Mouse (Mus musculus): ENCODE results near the gene Col19a1. TPM values are rescaled to one million over a fixed set of nuclear protein-coding genes. Genes with fewer than 3 reads are reported as not detected.

Gene Col19a1
- polyA plus RNA-seq, 1 experiment from 2014 or later = 3.1 TPM

DNA sequence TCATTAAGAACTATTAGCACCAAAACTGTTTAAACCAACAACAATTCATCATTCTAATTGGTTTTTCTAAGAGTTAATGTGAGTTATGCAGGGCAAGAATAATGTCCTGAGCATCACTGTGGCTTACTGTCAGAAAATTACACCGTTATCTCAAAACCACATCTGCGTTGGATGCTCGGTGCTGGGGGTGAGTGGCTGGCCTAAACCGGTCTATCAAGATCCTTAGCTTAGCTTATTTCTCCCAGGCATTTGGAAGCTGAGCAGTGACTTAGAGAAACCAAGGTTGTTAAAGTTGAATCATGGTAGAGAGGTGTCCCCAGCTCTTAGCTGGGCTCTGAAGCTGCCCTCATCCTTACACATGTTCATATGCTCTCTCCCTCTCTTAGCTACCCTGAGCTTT, 276.4 kb downstream of the Col19a1 start:
- Histone ChIP-seq H3K9ac (ENCODE audit: low read depth, low read length) (no peak overlapping the region), H3K4me1 (ENCODE audit: control insufficient read depth, insufficient read depth, low read length) (no peaks in the 10 kb centered on the region), H3K27ac (replicated peaks; ENCODE audit: low read depth, low read length) (no peak overlapping the region), H3K4me3 (ENCODE audit: low read depth, low read length) (no peak overlapping the region), H3K9me3 (ENCODE audit: control insufficient read depth, low read length) (no peaks in the 10 kb centered on the region), H3K27me3 (replicated peaks; ENCODE audit: control insufficient read depth, insufficient read depth, low read length) (no peaks in the 10 kb centered on the region), H3K4me2 (ENCODE audit: low read depth, low read length) (no peak overlapping the region), H3K36me3 (ENCODE audit: control insufficient read depth, insufficient read depth, low read length) (no peaks in the 10 kb centered on the region)
- DNase-seq (ENCODE audit: low spot score) = peak; percentile 33
- ATAC-seq (ENCODE audit: low read depth) = no peak
- WGBS = 75% methylated on average over 4 of the region's 4 CpGs

DNA sequence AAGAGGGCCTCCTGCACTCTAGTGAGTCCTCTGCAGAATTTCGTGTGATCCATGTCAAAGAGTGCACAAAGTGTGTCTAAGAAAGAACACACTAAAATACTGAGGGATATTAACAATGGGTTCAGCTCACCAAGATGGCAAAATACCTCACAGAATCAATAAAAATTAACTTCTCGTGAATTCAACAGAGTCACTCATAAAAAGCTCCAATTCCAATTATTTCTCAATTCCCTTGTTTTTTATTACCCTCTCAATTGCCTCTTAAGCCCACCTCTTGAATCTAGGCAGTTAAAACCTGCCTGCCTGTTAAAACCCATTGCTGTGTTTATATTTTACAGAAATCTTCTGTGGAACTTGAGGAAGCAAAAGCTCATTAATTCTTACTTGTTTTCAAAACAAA, 277.1 kb downstream of the Col19a1 start:
- no peak overlapping the region for H3K27ac ChIP-seq (replicated peaks; ENCODE audit: low read depth, low read length)
- no peaks in the 10 kb centered on the region for H3K9me3 ChIP-seq (ENCODE audit: control insufficient read depth, low read length)
- no peaks in the 10 kb centered on the region for H3K36me3 ChIP-seq (ENCODE audit: control insufficient read depth, insufficient read depth, low read length)
- DNase-seq (ENCODE audit: low spot score) = no peak
- 72% methylated on average over 2 of the region's 2 CpGs for WGBS
- H3K9ac ChIP-seq (ENCODE audit: low read depth, low read length) = no peak overlapping the region
- no peak overlapping the region for H3K4me3 ChIP-seq (ENCODE audit: low read depth, low read length)
- ATAC-seq (ENCODE audit: low read depth) = no peak
- H3K4me1 ChIP-seq (ENCODE audit: control insufficient read depth, insufficient read depth, low read length) = no peaks in the 10 kb centered on the region
- no peak overlapping the region for H3K4me2 ChIP-seq (ENCODE audit: low read depth, low read length)
- no peaks in the 10 kb centered on the region for H3K27me3 ChIP-seq (replicated peaks; ENCODE audit: control insufficient read depth, insufficient read depth, low read length)

DNA sequence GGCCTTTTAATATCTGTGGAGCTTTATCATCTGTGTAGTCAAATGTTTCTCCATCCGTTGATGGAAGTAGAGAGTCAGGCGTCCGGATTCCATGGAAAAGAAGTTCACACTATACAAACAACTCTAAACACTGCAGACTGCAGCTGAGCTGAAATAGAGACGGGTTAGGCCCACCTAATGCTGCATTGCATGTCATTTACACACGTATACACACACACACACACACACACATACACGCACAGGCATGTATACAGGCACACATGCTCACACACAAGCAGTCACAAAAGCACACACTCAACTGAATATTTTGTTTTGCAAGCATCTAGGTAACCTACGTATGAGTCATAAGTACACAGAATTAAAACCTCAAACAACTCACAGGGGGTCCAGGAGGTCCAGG, 284.2 kb downstream of the Col19a1 start:
- Histone ChIP-seq H3K27me3 (replicated peaks; ENCODE audit: control insufficient read depth, insufficient read depth, low read length) (no peaks in the 10 kb centered on the region), H3K4me1 (ENCODE audit: control insufficient read depth, insufficient read depth, low read length) (no peaks in the 10 kb centered on the region), H3K27ac (replicated peaks; ENCODE audit: low read depth, low read length) (no peak overlapping the region), H3K4me2 (ENCODE audit: low read depth, low read length) (no peak overlapping the region), H3K9me3 (ENCODE audit: control insufficient read depth, low read length) (no peaks in the 10 kb centered on the region), H3K4me3 (ENCODE audit: low read depth, low read length) (no peak overlapping the region), H3K36me3 (ENCODE audit: control insufficient read depth, insufficient read depth, low read length) (no peaks in the 10 kb centered on the region), H3K9ac (ENCODE audit: low read depth, low read length) (no peak overlapping the region)
- 75% methylated on average over 7 of the region's 7 CpGs for WGBS
- no peak for DNase-seq (ENCODE audit: low spot score)
- ATAC-seq (ENCODE audit: low read depth) = no peak; the same call in 1 of the 2 replicates

DNA sequence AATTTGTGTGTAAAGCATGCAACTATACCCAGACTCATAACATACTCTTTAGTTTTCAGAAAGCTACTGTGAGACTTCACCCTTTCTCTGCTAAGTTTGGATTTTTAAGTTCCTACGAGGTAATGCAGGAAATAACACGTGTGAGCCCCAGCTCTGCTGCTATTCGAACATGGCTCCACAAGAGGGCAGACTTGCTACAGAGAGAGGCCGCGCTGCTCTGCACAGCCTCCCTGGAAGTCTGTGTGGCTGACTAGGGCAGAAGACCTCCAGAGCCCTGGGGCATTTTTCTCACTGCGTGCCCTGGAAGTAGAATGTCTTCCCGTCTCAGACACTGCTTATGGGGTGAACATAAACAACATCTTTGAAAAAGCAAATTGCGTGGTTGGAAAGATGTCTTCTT, 284.6 kb downstream of the Col19a1 start:
- Histone ChIP-seq H3K4me2 (ENCODE audit: low read depth, low read length) (no peak overlapping the region), H3K27ac (replicated peaks; ENCODE audit: low read depth, low read length) (no peak overlapping the region), H3K4me1 (ENCODE audit: control insufficient read depth, insufficient read depth, low read length) (no peaks in the 10 kb centered on the region), H3K36me3 (ENCODE audit: control insufficient read depth, insufficient read depth, low read length) (no peaks in the 10 kb centered on the region), H3K9ac (ENCODE audit: low read depth, low read length) (no peak overlapping the region), H3K9me3 (ENCODE audit: control insufficient read depth, low read length) (no peaks in the 10 kb centered on the region), H3K4me3 (ENCODE audit: low read depth, low read length) (no peak overlapping the region), H3K27me3 (replicated peaks; ENCODE audit: control insufficient read depth, insufficient read depth, low read length) (no peaks in the 10 kb centered on the region)
- WGBS = 6% methylated on average over 8 of the region's 8 CpGs
- peak; percentile 73 for DNase-seq (ENCODE audit: low spot score)
- peak; percentile 82 for ATAC-seq (ENCODE audit: low read depth)

DNA sequence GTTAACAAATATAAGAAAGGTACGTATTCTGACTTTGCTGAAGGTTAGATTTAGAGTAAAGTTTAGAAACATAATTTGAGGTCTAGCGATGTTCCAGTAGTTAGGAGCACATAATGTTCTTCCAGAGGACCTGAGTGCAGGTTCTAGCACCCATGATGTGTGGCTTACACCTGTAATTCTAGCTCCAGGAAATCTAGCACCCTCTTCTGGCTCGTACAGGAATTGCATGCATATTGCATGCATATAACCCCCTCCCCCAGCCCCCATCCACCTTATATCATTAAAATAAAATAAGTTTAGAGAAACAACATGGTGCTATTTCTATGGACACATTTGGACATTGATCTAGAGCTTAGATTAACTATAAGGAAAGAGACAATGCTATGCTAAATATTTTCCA, 286.6 kb downstream of the Col19a1 start:
- 93% methylated on average over 3 of the region's 3 CpGs for WGBS
- ATAC-seq (ENCODE audit: low read depth) = no peak
- no peak overlapping the region for H3K4me3 ChIP-seq (ENCODE audit: low read depth, low read length)
- no peaks in the 10 kb centered on the region for H3K36me3 ChIP-seq (ENCODE audit: control insufficient read depth, insufficient read depth, low read length)
- H3K4me2 ChIP-seq (ENCODE audit: low read depth, low read length) = no peak overlapping the region
- H3K27ac ChIP-seq (replicated peaks; ENCODE audit: low read depth, low read length) = no peak overlapping the region
- H3K4me1 ChIP-seq (ENCODE audit: control insufficient read depth, insufficient read depth, low read length) = no peaks in the 10 kb centered on the region
- no peak overlapping the region for H3K9ac ChIP-seq (ENCODE audit: low read depth, low read length)
- no peaks in the 10 kb centered on the region for H3K27me3 ChIP-seq (replicated peaks; ENCODE audit: control insufficient read depth, insufficient read depth, low read length)
- no peak for DNase-seq (ENCODE audit: low spot score)
- H3K9me3 ChIP-seq (ENCODE audit: control insufficient read depth, low read length) = no peaks in the 10 kb centered on the region

DNA sequence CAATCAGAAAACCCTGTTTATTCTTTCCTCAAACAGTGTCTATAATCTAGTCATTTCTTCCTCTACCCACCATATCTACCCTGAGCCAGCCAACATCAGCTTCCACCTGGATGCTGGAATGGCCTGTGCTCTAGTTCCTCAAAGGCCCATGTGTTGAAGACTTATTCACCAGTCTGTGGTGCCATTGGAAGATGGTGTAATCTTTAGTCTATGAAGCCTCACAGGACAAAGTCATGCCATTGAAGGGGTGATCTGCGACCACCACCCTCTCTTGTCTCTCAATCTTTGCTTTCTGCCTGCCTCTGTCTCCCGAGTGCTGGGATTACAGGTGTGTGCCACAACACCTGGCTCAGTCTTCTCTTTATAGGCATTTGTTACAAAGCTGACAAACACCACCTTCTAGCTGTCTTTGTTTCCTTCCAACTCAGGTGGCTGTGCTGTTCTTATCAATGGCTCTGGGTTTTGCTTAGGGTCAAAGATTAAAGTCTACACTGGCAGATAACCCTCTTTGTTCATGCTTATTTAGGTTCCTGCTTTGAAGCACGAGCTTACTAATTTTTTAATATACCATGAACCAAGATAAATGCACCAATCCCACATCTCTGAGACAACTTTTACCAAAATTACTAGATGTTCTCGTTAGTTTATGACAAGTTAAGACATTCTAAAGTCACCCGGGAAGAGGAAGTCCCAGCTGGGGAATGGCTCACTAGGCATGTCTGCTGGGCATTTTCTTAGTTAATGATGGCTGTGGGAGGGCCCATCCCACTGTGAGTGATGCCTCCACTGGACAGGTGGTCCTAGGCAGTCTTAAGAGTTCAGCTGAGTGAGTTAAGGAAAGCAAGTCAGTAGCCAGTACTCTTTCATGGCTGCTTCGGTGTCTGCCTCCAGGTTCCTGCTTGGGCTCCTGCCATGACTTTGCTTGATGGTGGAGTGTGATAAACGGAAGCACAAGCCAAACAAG, 292.0 kb downstream of the Col19a1 start:
- no peaks in the 10 kb centered on the region for H3K4me1 ChIP-seq (ENCODE audit: control insufficient read depth, insufficient read depth, low read length)
- ATAC-seq (ENCODE audit: low read depth) (no peak), DNase-seq (ENCODE audit: low spot score) (no peak)
- no peak overlapping the region for H3K4me2 ChIP-seq (ENCODE audit: low read depth, low read length)
- no peak overlapping the region for H3K27ac ChIP-seq (replicated peaks; ENCODE audit: low read depth, low read length)
- H3K27me3 ChIP-seq (replicated peaks; ENCODE audit: control insufficient read depth, insufficient read depth, low read length) = no peaks in the 10 kb centered on the region
- no peaks in the 10 kb centered on the region for H3K9me3 ChIP-seq (ENCODE audit: control insufficient read depth, low read length)
- H3K9ac ChIP-seq (ENCODE audit: low read depth, low read length) = no peak overlapping the region
- 71% methylated on average over 7 of the region's 7 CpGs for WGBS
- no peaks in the 10 kb centered on the region for H3K36me3 ChIP-seq (ENCODE audit: control insufficient read depth, insufficient read depth, low read length)
- H3K4me3 ChIP-seq (ENCODE audit: low read depth, low read length) = no peak overlapping the region

DNA sequence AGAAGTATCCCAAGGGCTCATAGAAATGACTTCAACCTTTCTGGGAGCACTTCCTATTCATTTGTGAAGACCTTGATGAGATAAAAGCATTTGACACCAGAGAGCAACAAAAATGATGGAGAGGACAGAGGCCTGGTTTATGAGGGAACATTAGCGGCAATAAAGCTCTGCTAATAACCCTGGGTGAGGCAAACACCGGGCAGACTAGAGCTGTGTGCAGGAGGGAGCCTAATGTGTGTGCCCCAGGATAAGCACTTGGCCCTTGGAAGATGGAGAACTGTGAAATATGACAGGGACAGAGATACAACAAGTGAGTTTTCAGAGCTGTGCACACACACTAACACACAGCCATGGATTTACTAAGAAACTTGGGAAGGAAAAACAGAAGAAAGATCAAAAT, 294.8 kb downstream of the Col19a1 start:
- 70% methylated on average over 2 of the region's 2 CpGs for WGBS

DNA sequence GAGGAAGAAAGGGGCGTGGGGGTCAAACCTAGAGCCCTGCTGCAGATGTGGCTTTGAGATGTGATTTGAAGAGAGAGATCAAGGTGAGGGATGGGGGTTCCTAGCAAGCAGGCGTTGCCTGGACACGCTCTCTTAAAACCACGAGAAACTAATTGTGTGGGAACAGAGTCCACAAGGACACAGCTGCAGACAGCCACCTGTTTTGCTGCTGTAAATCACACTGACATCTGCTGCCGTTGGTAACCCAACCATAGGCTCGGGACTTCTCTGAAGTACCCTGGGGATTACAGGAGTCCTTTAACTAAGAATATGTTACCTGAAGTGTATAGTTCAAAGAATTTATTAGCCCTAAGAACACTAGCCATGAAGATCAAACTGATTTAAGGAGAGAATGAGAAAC, 300.9 kb downstream of the Col19a1 start:
- H3K9me3 ChIP-seq (ENCODE audit: control insufficient read depth, low read length) = no peaks in the 10 kb centered on the region
- no peak overlapping the region for H3K4me3 ChIP-seq (ENCODE audit: low read depth, low read length)
- H3K36me3 ChIP-seq (ENCODE audit: control insufficient read depth, insufficient read depth, low read length) = no peaks in the 10 kb centered on the region
- H3K9ac ChIP-seq (ENCODE audit: low read depth, low read length) = no peak overlapping the region
- H3K27ac ChIP-seq (replicated peaks; ENCODE audit: low read depth, low read length) = no peak overlapping the region
- no peaks in the 10 kb centered on the region for H3K4me1 ChIP-seq (ENCODE audit: control insufficient read depth, insufficient read depth, low read length)
- WGBS = 27% methylated on average over 6 of the region's 6 CpGs
- ATAC-seq (ENCODE audit: low read depth) (peak; percentile 88), DNase-seq (ENCODE audit: low spot score) (peak; percentile 76)
- no peak overlapping the region for H3K4me2 ChIP-seq (ENCODE audit: low read depth, low read length)
- H3K27me3 ChIP-seq (replicated peaks; ENCODE audit: control insufficient read depth, insufficient read depth, low read length) = no peaks in the 10 kb centered on the region

More for the DNA sequence above, 294.8 kb downstream of the Col19a1 start:
- H3K4me1 ChIP-seq (ENCODE audit: control insufficient read depth, insufficient read depth, low read length) = no peaks in the 10 kb centered on the region
- ATAC-seq (ENCODE audit: low read depth) = no peak
- DNase-seq (ENCODE audit: low spot score) = no peak
- H3K4me3 ChIP-seq (ENCODE audit: low read depth, low read length) = no peak overlapping the region
- no peaks in the 10 kb centered on the region for H3K9me3 ChIP-seq (ENCODE audit: control insufficient read depth, low read length)
- H3K27me3 ChIP-seq (replicated peaks; ENCODE audit: control insufficient read depth, insufficient read depth, low read length) = no peaks in the 10 kb centered on the region
- H3K4me2 ChIP-seq (ENCODE audit: low read depth, low read length) = no peak overlapping the region
- H3K27ac ChIP-seq (replicated peaks; ENCODE audit: low read depth, low read length) = no peak overlapping the region
- no peaks in the 10 kb centered on the region for H3K36me3 ChIP-seq (ENCODE audit: control insufficient read depth, insufficient read depth, low read length)
- H3K9ac ChIP-seq (ENCODE audit: low read depth, low read length) = no peak overlapping the region

DNA sequence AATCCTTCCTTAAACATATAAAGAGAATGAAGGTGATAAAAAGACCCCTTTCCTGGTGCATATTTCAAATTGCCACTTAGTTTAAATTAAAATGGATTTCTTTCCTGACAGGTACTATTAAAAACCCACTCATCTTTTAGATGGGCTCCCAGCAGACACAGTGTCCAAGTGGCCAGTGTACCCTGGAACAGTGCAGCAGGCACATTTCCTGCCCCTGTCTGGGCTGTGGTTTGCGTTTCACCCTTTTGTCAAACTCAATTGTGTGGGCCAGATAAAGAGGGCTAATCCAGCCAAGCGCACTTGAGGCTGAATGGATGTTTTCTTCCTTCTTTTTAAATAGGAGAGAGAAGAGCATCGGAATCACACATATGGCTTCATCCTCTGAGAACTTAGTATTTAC, 320.2 kb downstream of the Col19a1 start:
- 60% methylated on average over 3 of the region's 3 CpGs for WGBS
- H3K36me3 ChIP-seq (ENCODE audit: control insufficient read depth, insufficient read depth, low read length) = no peaks in the 10 kb centered on the region
- no peaks in the 10 kb centered on the region for H3K4me1 ChIP-seq (ENCODE audit: control insufficient read depth, insufficient read depth, low read length)
- H3K27me3 ChIP-seq (replicated peaks; ENCODE audit: control insufficient read depth, insufficient read depth, low read length) = no peaks in the 10 kb centered on the region
- no peak overlapping the region for H3K4me3 ChIP-seq (ENCODE audit: low read depth, low read length)
- H3K9ac ChIP-seq (ENCODE audit: low read depth, low read length) = no peak overlapping the region
- ATAC-seq (ENCODE audit: low read depth) = no peak
- no peak overlapping the region for H3K27ac ChIP-seq (replicated peaks; ENCODE audit: low read depth, low read length)
- DNase-seq (ENCODE audit: low spot score) = no peak
- H3K4me2 ChIP-seq (ENCODE audit: low read depth, low read length) = no peak overlapping the region
- no peaks in the 10 kb centered on the region for H3K9me3 ChIP-seq (ENCODE audit: control insufficient read depth, low read length)
